ENCODE assay signal across 26 mouse cellular contexts in genomic region chr9:63660691-63661090, GRCm38 (mm10). TPM values are rescaled to one million over a fixed set of nuclear protein-coding genes. Genes with fewer than 3 reads are reported as not detected.
DNase-seq lines count a peak whose midpoint lies in the region; ATAC-seq and TF ChIP-seq lines count a peak whose summit lies in the region.
"Had no signal": no experiment of that assay in that cellular context is flagged by ENCODE, and none has a peak within 500 bp of the region (broad histone marks: within the 10 kb centered on the region; RNA-seq: fewer than 3 reads in every experiment).

No protein-coding gene starts in this region.

- peaks cover 22% of the 10 kb centered on the region; the same call in 1 of the 2 replicates for H3K36me3 ChIP-seq in kidney, postnatal 0 days (ENCODE audit: insufficient read depth, low read length)
- peaks cover 21% of the 10 kb centered on the region for H3K36me3 ChIP-seq in kidney, embryonic 16.5 days (ENCODE audit: insufficient read depth, low read length)

- H3K9me3 ChIP-seq in kidney, postnatal 0 days (replicated peaks; ENCODE audit: low read length) = no peaks in the 10 kb centered on the region
- H3K9me3 ChIP-seq in kidney, embryonic 16.5 days (ENCODE audit: low read length) = no peaks in the 10 kb centered on the region
- H3K9me3 ChIP-seq: embryonic facial prominence, embryonic 15.5 days; forebrain, embryonic 10.5 days; heart, embryonic 10.5 days; hindbrain, embryonic 12.5 days had no signal

- no peak overlapping the region for H3K4me2 ChIP-seq in kidney, postnatal 0 days (ENCODE audit: low read length)
- no peak overlapping the region for H3K4me2 ChIP-seq in kidney, embryonic 16.5 days (replicated peaks; ENCODE audit: low read depth, low read length)
- H3K4me2 ChIP-seq: embryonic facial prominence, embryonic 15.5 days; hindbrain, embryonic 12.5 days had no signal

- no peak overlapping the region for H3K4me3 ChIP-seq in kidney, postnatal 0 days (replicated peaks; ENCODE audit: low read depth, low read length)
- H3K4me3 ChIP-seq in kidney, embryonic 16.5 days (ENCODE audit: low read length) = no peak overlapping the region
- H3K4me3 ChIP-seq: embryonic facial prominence, embryonic 15.5 days; erythroblast, embryonic 14.5 days; forebrain, embryonic 10.5 days; heart, embryonic 10.5 days; hindbrain, embryonic 12.5 days had no signal

- 87% methylated on average over 3 of the region's 3 CpGs for WGBS in kidney, postnatal 0 days
- 75% methylated on average over 3 of the region's 3 CpGs for WGBS in kidney, embryonic 16.5 days

- H3K27ac ChIP-seq in kidney, postnatal 0 days = no peak overlapping the region
- H3K27ac ChIP-seq in kidney, embryonic 16.5 days (ENCODE audit: low read length) = no peak overlapping the region
- H3K27ac ChIP-seq: embryonic facial prominence, embryonic 15.5 days; forebrain, embryonic 10.5 days; heart, embryonic 10.5 days; hindbrain, embryonic 12.5 days had no signal

- TF ChIP-seq CTCF in kidney, postnatal 0 days (IDR thresholded peaks at IDR 0.05; ENCODE audit: low read depth) = no peak

- H3K27me3 ChIP-seq in kidney, postnatal 0 days (ENCODE audit: insufficient read depth, low read length) = no peaks in the 10 kb centered on the region
- H3K27me3 ChIP-seq in kidney, embryonic 16.5 days (ENCODE audit: insufficient read depth, low read length) = no peaks in the 10 kb centered on the region
- H3K27me3 ChIP-seq: embryonic facial prominence, embryonic 15.5 days; hindbrain, embryonic 12.5 days had no signal

- ATAC-seq in kidney, postnatal 0 days (replicated peaks; ENCODE audit: low FRiP score, low read depth) = peak; percentile 45; the same call in 1 of the 2 replicates
- no peak for ATAC-seq in kidney, embryonic 16.5 days (ENCODE audit: low FRiP score, low TSS enrichment)
- ATAC-seq: forebrain, embryonic 14.5 days had no signal

- H3K9ac ChIP-seq in kidney, postnatal 0 days (ENCODE audit: low read depth, low read length) = no peak overlapping the region
- no peak overlapping the region for H3K9ac ChIP-seq in kidney, embryonic 16.5 days (replicated peaks; ENCODE audit: low read length)
- H3K9ac ChIP-seq: embryonic facial prominence, embryonic 15.5 days; hindbrain, embryonic 12.5 days had no signal

- peaks cover 20% of the 10 kb centered on the region for H3K4me1 ChIP-seq in kidney, postnatal 0 days (replicated peaks; ENCODE audit: insufficient read depth, low read length)
- peaks cover 41% of the 10 kb centered on the region for H3K4me1 ChIP-seq in kidney, embryonic 16.5 days (ENCODE audit: insufficient read depth, low read length)

- DNase-seq in kidney, adult 11 months = peak; percentile 80
- no peak for DNase-seq in kidney, postnatal 10 days
- DNase-seq in kidney, postnatal 0 days (ENCODE audit: low spot score) = no peak
- peak; percentile 54 to 79 for DNase-seq in kidney, postnatal 25 days
- DNase-seq in cerebellum, postnatal 10 days = no peak
- no peak for DNase-seq in adrenal gland, adult 2 months
- DNase-seq: adrenal gland, postnatal 36 days; cerebellum, adult 2 months; cerebellum, postnatal 14 days; embryo, embryonic 11 days; heart, adult 18-20 months; heart, postnatal 10 days; heart, postnatal 4 days had no signal

RNA-seq across cellular contexts. Expression of gene Aagab, which starts 58.2 kb away (rescaled TPM):
- polyA plus RNA-seq in kidney, postnatal 0 days (2015; fragmentation: Nextera tagmentation; extraction: Ambion mirVana) = 29.0 and 32.2 TPM in 2 replicates
- 35.0 and 38.3 TPM in 2 replicates for polyA plus RNA-seq in kidney, embryonic 16.5 days (2015; fragmentation: Nextera tagmentation; extraction: Ambion mirVana)
- 10 to 100 TPM; 21.9 to 32.3 TPM for total RNA-seq in adrenal gland, adult 2 months (2021)
- 11.8 and 14.1 TPM in 2 replicates for polyA plus RNA-seq in adrenal gland, adult 2 months (2012; rRNA removed)

RNA-seq across cellular contexts. Expression of gene Iqch, which starts 58.4 kb away (rescaled TPM):
- 0.08 and 0.11 TPM in 2 replicates for polyA plus RNA-seq in kidney, postnatal 0 days (2015; fragmentation: Nextera tagmentation; extraction: Ambion mirVana)
- polyA plus RNA-seq in kidney, embryonic 16.5 days (2015; fragmentation: Nextera tagmentation; extraction: Ambion mirVana) = not detected in 2 replicates
- under 1 TPM in 1 of 2 experiments, not detected in 1; 0.12 TPM for total RNA-seq in adrenal gland, adult 2 months (2021)
- polyA plus RNA-seq in adrenal gland, adult 2 months (2012; rRNA removed) = not detected in 2 replicates
- total RNA-seq: adrenal gland, postnatal 36 days; gastrocnemius, adult 8-10 months; gastrocnemius, postnatal 4 days; heart, adult 18-20 months; heart, postnatal 10 days; heart, postnatal 4 days; MEL had no signal
- polyA plus RNA-seq: C2C12; cerebellum, adult 2 months; embryonic facial prominence, embryonic 11.5 days; erythroblast, embryonic 14.5 days; heart, embryonic 10.5 days; heart, embryonic 14.5 days had no signal

Comparison
In these comparisons a context has a peak if more than half of its experiments do, and no peak if none do; other contexts are left out.
1. DNase-seq: peak in kidney, adult 11 months (single experiment) and kidney, postnatal 25 days (2 of 2); none in kidney, postnatal 10 days (single experiment), kidney, postnatal 0 days (single experiment), cerebellum, postnatal 10 days (0 of 2) and adrenal gland, adult 2 months (single experiment).